Mouse (Mus musculus) right cerebral cortex, postnatal 25 days (tissue): ENCODE results near the gene Macf1.
A peak's percentile ranks its signal among the peaks of the same experiment; 100 is the strongest.
"Not testable (repeated sequence)": the region's sequence is repeated elsewhere in the genome, so short reads cannot be mapped to it uniquely, and the experiment has no call there.

ENCODE experiments used
- DNase-seq: peaks from one replicate; pipeline ENCODE4 v3.0.0; 2022

The Macf1 gene

GRCm38 (mm10) chr4:123667260-123667867, 16.8 kb downstream of the Macf1 start:
- peak; percentile 71 for DNase-seq

GRCm38 (mm10) chr4:123666517-123666916, 17.6 kb downstream of the Macf1 start:
- DNase-seq = no peak

- DNase-seq = no peak
Observed at GRCm38 (mm10) chr4:123665681-123666278, 18.4 kb downstream of the Macf1 start.

GRCm38 (mm10) chr4:123664951-123665661, 19.1 kb downstream of the Macf1 start:
- DNase-seq = no peak

GRCm38 (mm10) chr4:123664021-123664950, 19.9 kb downstream of the Macf1 start:
- DNase-seq = peak; percentile 83

GRCm38 (mm10) chr4:123663688-123663965, 20.5 kb downstream of the Macf1 start:
- no peak for DNase-seq

- no peak for DNase-seq
Observed at GRCm38 (mm10) chr4:123662914-123663687, 21.1 kb downstream of the Macf1 start.

GRCm38 (mm10) chr4:123658175-123658574, 26.0 kb downstream of the Macf1 start:
- no peak for DNase-seq

- no peak for DNase-seq
Observed at GRCm38 (mm10) chr4:123655245-123655644, 28.9 kb downstream of the Macf1 start.

GRCm38 (mm10) chr4:123654566-123654965, 29.6 kb downstream of the Macf1 start:
- no peak for DNase-seq

GRCm38 (mm10) chr4:123653446-123653845, 30.7 kb downstream of the Macf1 start:
- not testable (repeated sequence) for DNase-seq

- no peak for DNase-seq
Observed at GRCm38 (mm10) chr4:123652130-123652529, 32.0 kb downstream of the Macf1 start.

GRCm38 (mm10) chr4:123649131-123649530, 35.0 kb downstream of the Macf1 start:
- no peak for DNase-seq

- DNase-seq = no peak
Observed at GRCm38 (mm10) chr4:123647668-123648067, 36.5 kb downstream of the Macf1 start.

GRCm38 (mm10) chr4:123647109-123647508, 37.1 kb downstream of the Macf1 start:
- no peak for DNase-seq

- no peak for DNase-seq
Observed at GRCm38 (mm10) chr4:123645246-123645845, 38.8 kb downstream of the Macf1 start.

GRCm38 (mm10) chr4:123643561-123643960, 40.6 kb downstream of the Macf1 start:
- DNase-seq = no peak

- DNase-seq = no peak
Observed at GRCm38 (mm10) chr4:123642877-123643276, 41.3 kb downstream of the Macf1 start.

- DNase-seq = no peak
Observed at GRCm38 (mm10) chr4:123637136-123637535, 47.0 kb downstream of the Macf1 start.

- DNase-seq = no peak
Observed at GRCm38 (mm10) chr4:123635428-123635827, 48.7 kb downstream of the Macf1 start.

- DNase-seq = no peak
Observed at GRCm38 (mm10) chr4:123634436-123634835, 49.7 kb downstream of the Macf1 start.

GRCm38 (mm10) chr4:123633874-123634273, 50.3 kb downstream of the Macf1 start:
- DNase-seq = no peak
